Mouse (Mus musculus) Patski (cell line): ENCODE measurements around the gene Pigt. TPM values are rescaled to one million over a fixed set of nuclear protein-coding genes. Genes with fewer than 3 reads are reported as not detected.

Source experiments
- ATAC-seq: fragments of 100-300 bp; one replicate; pipeline ENCODE4 v1.8.0; 2021
- CTCF ChIA-PET: fragments of 350-600 bp; sonication (Branson Sonifier 250); formaldehyde crosslinking; loops from one replicate; lab custom pipeline; 2022; ENCODE audit warnings: inconsistent platforms; lab: Charles Lee
- POLR2A ChIA-PET: fragments of 350-600 bp; sonication (Branson Sonifier 250); formaldehyde crosslinking; loops from one replicate; lab custom pipeline; 2022; ENCODE audit warnings: antibody characterized with exemption, inconsistent platforms; lab: Charles Lee
- DNase-seq: peaks from one replicate; pipeline ENCODE4 v3.0.0-alpha.2; 2011; ENCODE audit warnings: low read depth, low spot score
- H3K27me3 ChIP-seq: fragments of 371-371 bp; one replicate; pipeline ENCODE4 v1.5.1; 2021
- CTCF ChIP-seq: fragments of 100-300 bp; IDR thresholded peaks from one replicate; pipeline ENCODE4 v1.5.1; 2021
- in situ Hi-C: fragments of 300-500 bp; cut with MboI; formaldehyde crosslinking; loops from 3 replicates; pipeline ENCODE4 v1.11.1; 2018; ENCODE audit warnings: low pct_unique_long_range_greater_than_20kb, mixed read lengths
- polyA plus RNA-seq: library from polyadenylated mRNA; unstranded; gene quantifications from one replicate; pipeline ENCODE4 v1.2.3, GENCODE M21; 2021

The Pigt gene
- 136 TPM for polyA plus RNA-seq

- ATAC-seq (peak; percentile 68), DNase-seq (no peak)
- ChIA-PET POLR2A (interaction anchor here (0.9 to 1.8 kb wide), 6 partner anchors 9 to 77 kb away, joined by 3 to 8 read pairs (median 4); no protein-coding TSS in a partner anchor), CTCF (interaction anchor here (1.0 to 2.3 kb wide), 4 partner anchors 8 to 79 kb away, joined by 3 to 6 read pairs (median 3); no protein-coding TSS in a partner anchor)
- no peaks in the 10 kb centered on the region for H3K27me3 ChIP-seq
- TF ChIP-seq CTCF, result no peak
- in situ Hi-C loops, result no loop called here
Measured at GRCm38 (mm10) chr2:164496847-164497690, at the start of gene Pigt. Pigt (plus strand) TSS chr2:164497520.

- ATAC-seq, result no peak
- CTCF ChIA-PET, result interaction anchor here (1.2 to 2.3 kb wide), 3 partner anchors 9 to 21 kb away, joined by 3 to 8 read pairs (median 4); partner anchors contain the start of gene Sys1
- no peaks in the 10 kb centered on the region for H3K27me3 ChIP-seq
- DNase-seq, result no peak
- TF ChIP-seq CTCF, result no peak
- POLR2A ChIA-PET, result no interaction called here
- in situ Hi-C loops, result no loop called here
Measured at GRCm38 (mm10) chr2:164448140-164448539, 49.2 kb upstream of the Pigt start.

GRCm38 (mm10) chr2:164448921-164449320 is 48.4 kb upstream of the Pigt start:
- no peak for TF ChIP-seq CTCF
- H3K27me3 ChIP-seq, result no peaks in the 10 kb centered on the region
- ChIA-PET CTCF (interaction anchor here (1.2 to 2.3 kb wide), 3 partner anchors 8 to 22 kb away, joined by 3 to 8 read pairs (median 4); partner anchors contain the start of gene Sys1), POLR2A (interaction anchor here (0.6 kb wide), 1 partner anchor 182 kb away, joined by 3 read pairs; no protein-coding TSS in a partner anchor)
- DNase-seq (no peak), ATAC-seq (no peak)
- in situ Hi-C loops, result no loop called here

GRCm38 (mm10) chr2:164449341-164450042 is 47.8 kb upstream of the Pigt start:
- POLR2A ChIA-PET, result interaction anchor here (0.6 kb wide), 1 partner anchor 182 kb away, joined by 3 read pairs; no protein-coding TSS in a partner anchor
- in situ Hi-C loops, result no loop called here
- no peaks in the 10 kb centered on the region for H3K27me3 ChIP-seq
- DNase-seq, result no peak
- CTCF ChIA-PET, result interaction anchor here (1.4 to 2.3 kb wide), 2 partner anchors 10 to 23 kb away, joined by 3 to 8 read pairs; no protein-coding TSS in a partner anchor
- ATAC-seq, result no peak
- TF ChIP-seq CTCF, result no peak

GRCm38 (mm10) chr2:164452000-164452676 is 45.2 kb upstream of the Pigt start:
- no peaks in the 10 kb centered on the region for H3K27me3 ChIP-seq
- ChIA-PET CTCF (interaction anchor here (0.6 to 1.3 kb wide), 3 partner anchors 12 to 102 kb away, joined by 3 to 5 read pairs (median 3); no protein-coding TSS in a partner anchor), POLR2A (interaction anchor here (0.6 to 8.3 kb wide), 3 partner anchors 11 to 340 kb away, joined by 5 to 110 read pairs (median 48); partner anchors contain the start of gene Sdc4)
- ATAC-seq (no peak), DNase-seq (no peak)
- in situ Hi-C loops, result no loop called here
- no peak for TF ChIP-seq CTCF

- ChIA-PET POLR2A (interaction anchor here (5.8 to 8.3 kb wide), 2 partner anchors 13 to 21 kb away, joined by 48 to 110 read pairs; partner anchors contain the start of gene Sdc4), CTCF (interaction anchor here (0.8 to 1.6 kb wide), 4 partner anchors 14 to 68 kb away, joined by 3 to 4 read pairs (median 4); no protein-coding TSS in a partner anchor)
- TF ChIP-seq CTCF, result no peak
- H3K27me3 ChIP-seq, result no peaks in the 10 kb centered on the region
- ATAC-seq, result no peak
- in situ Hi-C loops, result no loop called here
- DNase-seq, result no peak
Measured at GRCm38 (mm10) chr2:164453047-164453757, 44.1 kb upstream of the Pigt start.

GRCm38 (mm10) chr2:164453887-164454500 is 43.3 kb upstream of the Pigt start:
- no peaks in the 10 kb centered on the region for H3K27me3 ChIP-seq
- no peak for TF ChIP-seq CTCF
- DNase-seq (no peak), ATAC-seq (no peak)
- POLR2A ChIA-PET, result interaction anchor here (0.6 to 8.3 kb wide), 5 partner anchors 13 to 83 kb away, joined by 3 to 110 read pairs (median 4); partner anchors contain the start of gene Sdc4
- CTCF ChIA-PET, result interaction anchor here (1.2 to 3.5 kb wide), 5 partner anchors 15 to 68 kb away, joined by 4 to 17 read pairs (median 9); no protein-coding TSS in a partner anchor
- in situ Hi-C loops, result no loop called here

- DNase-seq (peak; percentile 91), ATAC-seq (peak; percentile 35)
- in situ Hi-C loops, result loop anchor here (5.0 kb wide), 1 partner anchor 38 kb away; no protein-coding TSS in a partner anchor
- CTCF ChIA-PET, result interaction anchor here (0.8 to 3.5 kb wide), 6 partner anchors 16 to 67 kb away, joined by 3 to 17 read pairs (median 11); no protein-coding TSS in a partner anchor
- H3K27me3 ChIP-seq, result no peaks in the 10 kb centered on the region
- POLR2A ChIA-PET, result interaction anchor here (0.8 to 8.3 kb wide), 4 partner anchors 14 to 37 kb away, joined by 3 to 110 read pairs (median 26); partner anchors contain the start of gene Sdc4
- TF ChIP-seq CTCF, result no peak
Measured at GRCm38 (mm10) chr2:164454846-164455245, 42.5 kb upstream of the Pigt start.
